Mouse (Mus musculus): Measurements from ENCODE around the gene Zbtb38.
A peak's percentile ranks its signal among the peaks of the same experiment; 100 is the strongest.

Zbtb38 gene

DNA sequence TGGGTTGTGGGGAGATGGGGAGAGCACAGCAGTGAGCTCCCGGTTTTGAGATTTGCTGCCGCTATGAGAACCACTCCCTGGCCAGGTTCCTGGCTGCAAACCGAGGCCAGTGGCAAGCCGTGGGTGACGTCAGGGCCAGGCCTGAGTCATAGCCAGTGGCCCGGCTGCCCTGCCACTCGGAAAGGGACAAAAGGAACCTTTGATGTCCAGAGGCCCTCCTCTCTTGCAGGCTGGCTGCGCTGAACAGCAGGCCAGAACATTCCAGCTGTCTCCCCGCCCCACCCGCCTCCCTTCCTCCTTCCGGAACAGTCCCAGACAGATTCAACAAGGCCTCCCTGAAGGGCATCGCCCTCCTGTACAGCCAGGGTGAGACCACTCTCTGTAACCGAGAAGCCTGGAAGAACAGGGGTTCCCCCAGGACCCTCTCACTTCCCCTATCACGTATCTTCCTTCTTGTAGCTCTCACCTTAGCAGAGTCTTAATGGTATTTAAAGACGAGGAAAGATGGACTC is at the start of gene Zbtb38:
Gene Zbtb38 (minus strand): TSS at position 229 of the 512 bp plus-strand sequence.
- DNase-seq (ENCODE audit: low read depth), result no peak

- peak; percentile 91 for DNase-seq (ENCODE audit: low read depth)
Measured at GRCm38 (mm10) chr9:96800131-96800825, 47.6 kb upstream of the Zbtb38 start.

GRCm38 (mm10) chr9:96797311-96797710 is 44.7 kb upstream of the Zbtb38 start:
- no peak for DNase-seq (ENCODE audit: low read depth)

GRCm38 (mm10) chr9:96795399-96795928 is 42.8 kb upstream of the Zbtb38 start:
- peak; percentile 35 for DNase-seq (ENCODE audit: low read depth)

DNA sequence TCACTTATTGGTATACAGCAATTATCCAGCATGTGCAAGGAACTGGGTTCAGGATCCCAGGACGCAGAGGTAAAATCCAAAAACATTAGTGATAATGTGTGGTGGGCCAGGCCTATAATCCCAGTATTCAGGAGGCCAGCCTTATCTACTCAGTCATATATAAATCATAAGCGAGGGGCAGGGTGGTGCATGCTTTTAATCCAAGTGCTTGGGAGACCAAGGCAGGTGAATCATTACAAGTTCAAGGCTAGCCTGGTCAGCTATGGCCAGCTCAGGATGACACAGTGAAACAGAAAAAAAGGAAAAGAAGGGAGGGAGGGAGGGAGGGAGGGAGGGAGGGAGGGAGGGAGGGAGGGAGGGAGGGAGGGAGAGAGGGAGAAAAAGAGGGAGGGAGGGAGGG is 42.0 kb upstream of the Zbtb38 start:
- DNase-seq (ENCODE audit: low read depth), result no peak

DNA sequence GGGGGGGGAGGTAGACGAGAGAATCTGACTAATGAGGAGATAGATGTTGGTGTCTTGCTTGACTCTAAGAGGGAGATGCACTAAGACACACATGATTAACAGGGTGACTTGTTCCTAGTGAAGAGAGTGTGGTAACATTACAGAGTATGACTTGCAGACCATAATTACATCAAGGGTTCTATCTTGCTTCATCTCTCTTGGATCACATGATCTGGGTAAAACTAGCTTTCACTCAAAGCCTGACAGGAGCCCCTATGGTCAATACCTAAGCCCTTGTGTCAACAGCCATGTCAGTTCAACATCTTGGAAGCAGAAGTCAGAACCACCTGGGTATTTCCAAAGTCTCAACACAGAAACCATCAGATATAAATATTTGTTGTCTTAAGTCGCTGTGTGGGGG is 39.9 kb upstream of the Zbtb38 start:
- DNase-seq (ENCODE audit: low read depth), result peak; percentile 56

- peak; percentile 59 for DNase-seq (ENCODE audit: low read depth)
Measured at GRCm38 (mm10) chr9:96790389-96791007, 37.9 kb upstream of the Zbtb38 start.

DNA sequence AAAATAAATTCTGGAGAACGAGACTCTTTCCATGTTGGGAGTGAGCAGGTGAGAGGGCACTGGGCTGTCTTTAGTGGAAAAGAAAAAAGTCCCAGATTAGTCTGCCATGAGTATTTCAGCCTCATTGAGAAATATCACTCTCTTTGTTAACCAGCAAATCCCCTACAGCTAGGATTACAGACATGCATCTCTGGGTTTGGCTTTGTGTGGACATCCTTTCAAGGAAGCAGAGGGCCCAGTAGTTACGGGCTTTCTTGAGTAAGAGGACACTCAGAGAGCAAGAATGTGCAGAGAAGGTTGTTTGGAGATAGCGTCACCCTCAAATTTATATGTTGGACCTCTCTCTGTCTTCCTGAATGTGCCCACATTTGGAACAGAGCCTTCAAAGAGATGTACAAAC is 37.3 kb upstream of the Zbtb38 start:
- DNase-seq (ENCODE audit: low read depth), result peak; percentile 18

DNA sequence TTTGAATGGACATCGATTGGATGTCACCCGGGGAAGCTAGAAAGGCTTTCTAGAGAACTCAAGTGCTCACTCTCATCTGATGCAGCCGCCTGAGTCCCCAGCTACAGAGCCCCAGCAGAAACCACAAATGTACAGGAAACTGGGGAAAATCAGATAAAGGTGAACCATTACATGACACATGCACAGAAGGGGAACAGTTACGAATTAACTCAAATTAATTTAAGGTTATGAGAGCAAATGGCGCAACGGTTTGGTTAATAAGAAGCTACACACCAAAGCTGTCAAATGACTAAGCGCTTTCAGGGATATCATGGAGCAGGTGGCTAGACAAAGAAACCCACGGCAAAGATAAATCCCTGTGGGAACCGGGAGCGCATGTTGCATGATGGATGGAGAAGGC is 35.2 kb upstream of the Zbtb38 start:
- DNase-seq (ENCODE audit: low read depth), result peak; percentile 94

GRCm38 (mm10) chr9:96785871-96786342 is 33.3 kb upstream of the Zbtb38 start:
- DNase-seq (ENCODE audit: low read depth), result no peak

GRCm38 (mm10) chr9:96785187-96785586 is 32.6 kb upstream of the Zbtb38 start:
- DNase-seq (ENCODE audit: low read depth), result peak; percentile 87

GRCm38 (mm10) chr9:96783667-96784066 is 31.0 kb upstream of the Zbtb38 start:
- DNase-seq (ENCODE audit: low read depth), result no peak

- no peak for DNase-seq (ENCODE audit: low read depth)
Measured at GRCm38 (mm10) chr9:96783258-96783657, 30.6 kb upstream of the Zbtb38 start.

DNA sequence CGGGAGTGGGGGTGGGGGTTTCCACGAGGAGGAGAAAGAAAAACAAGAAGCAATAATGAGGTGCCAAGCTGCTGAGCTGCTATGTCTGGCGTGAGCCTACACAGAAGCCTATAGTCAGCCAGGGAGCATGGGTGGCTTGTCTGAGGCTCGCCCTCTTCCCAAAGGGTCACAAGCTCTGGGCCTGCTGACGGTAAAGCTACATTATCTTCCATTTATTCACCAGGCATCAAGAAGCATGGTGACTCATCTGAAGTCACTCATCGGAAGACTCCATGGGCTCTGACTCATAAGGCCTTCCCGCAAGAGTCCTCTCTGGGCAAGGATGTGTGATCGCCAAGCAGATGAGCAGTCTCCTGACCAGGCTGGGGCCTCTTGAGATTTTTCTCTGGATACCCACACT is 29.4 kb upstream of the Zbtb38 start:
- DNase-seq (ENCODE audit: low read depth), result peak; percentile 98

GRCm38 (mm10) chr9:96773146-96773545 is 20.5 kb upstream of the Zbtb38 start:
- no peak for DNase-seq (ENCODE audit: low read depth)

- no peak for DNase-seq (ENCODE audit: low read depth)
Measured at GRCm38 (mm10) chr9:96770443-96770842, 17.8 kb upstream of the Zbtb38 start.

- DNase-seq (ENCODE audit: low read depth), result no peak
Measured at GRCm38 (mm10) chr9:96769651-96770050, 17.0 kb upstream of the Zbtb38 start.

DNA sequence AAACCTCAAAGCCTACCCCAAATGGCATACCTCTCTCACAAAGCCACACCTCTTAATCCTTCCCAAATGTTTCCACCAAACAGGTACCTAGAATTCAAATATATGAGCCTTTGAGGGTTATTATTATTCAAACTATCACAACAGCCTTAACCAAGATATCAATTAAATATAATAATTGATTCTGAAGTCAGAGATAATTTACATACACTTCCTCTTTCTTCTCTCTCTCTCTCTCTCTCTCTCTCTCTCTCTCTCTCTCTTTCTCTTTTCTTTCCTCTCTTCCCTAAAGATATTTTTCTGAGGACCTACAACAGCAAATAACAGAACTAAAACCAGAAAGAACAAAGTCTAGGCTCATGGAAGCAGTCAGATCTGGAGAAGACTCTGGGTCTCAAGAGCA is 15.2 kb upstream of the Zbtb38 start:
- DNase-seq (ENCODE audit: low read depth), result no peak

- no peak for DNase-seq (ENCODE audit: low read depth)
Measured at GRCm38 (mm10) chr9:96766078-96766477, 13.4 kb upstream of the Zbtb38 start.

- DNase-seq (ENCODE audit: low read depth), result no peak
Measured at GRCm38 (mm10) chr9:96765410-96765809, 12.8 kb upstream of the Zbtb38 start.

- no peak for DNase-seq (ENCODE audit: low read depth)
Measured at GRCm38 (mm10) chr9:96763847-96764631, 11.4 kb upstream of the Zbtb38 start.

DNA sequence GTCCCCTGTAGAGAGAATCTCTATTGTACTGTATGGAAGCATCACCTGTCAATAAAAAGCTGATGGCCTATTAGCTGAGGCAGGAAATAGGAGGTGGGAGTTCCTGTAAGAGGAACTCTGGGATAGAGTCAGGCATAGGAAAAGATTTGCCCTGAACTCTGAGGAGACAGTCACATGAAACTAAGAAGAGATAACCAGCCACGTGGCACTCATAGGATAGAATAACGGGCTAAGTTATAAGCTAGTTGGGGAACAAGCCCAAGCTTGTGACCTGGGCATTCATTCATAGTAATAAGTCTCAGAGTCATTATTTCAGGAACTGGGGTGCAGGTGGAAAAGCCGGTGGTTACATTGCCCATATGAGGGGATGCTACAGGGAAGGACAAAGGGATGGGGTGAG is 10.4 kb upstream of the Zbtb38 start:
- no peak for DNase-seq (ENCODE audit: low read depth)
